Mouse (Mus musculus): ENCODE data around the gene Syne2.

GRCm38 (mm10) chr12:75823475-75823874 is 5.5 kb downstream of the Syne2 start:
- no peak for TF ChIP-seq GATA1 (IDR thresholded peaks at IDR 0.05; ENCODE audit: borderline replicate concordance, low read length)
- TF ChIP-seq FLI1 (IDR thresholded peaks at IDR 0.05; ENCODE audit: low read length) = no peak

Measured in megakaryocyte, embryonic 14.5 days (primary cell).